Mouse (Mus musculus) adrenal gland, postnatal 4 days (tissue): ENCODE measurements around the gene Pigm. TPM values are rescaled to one million over a fixed set of nuclear protein-coding genes. Genes with fewer than 3 reads are reported as not detected.
A peak's percentile ranks its signal among the peaks of the same experiment; 100 is the strongest.

ENCODE experiments used
- DNase-seq, 2 experiments: peaks; one replicate each; pipeline ENCODE4 v3.0.0; 2021 to 2022; ENCODE audit warnings: low spot score in 2 of 2, mixed read lengths in 2 of 2
- long read RNA-seq, 2 experiments: library from polyadenylated mRNA; stranded (forward); transcript quantifications; one replicate each; pipeline ENCODE4 v2.0.0; 2021
- total RNA-seq, 2 experiments: library from RNA; stranded (reverse); gene quantifications; 2 replicates each; pipeline ENCODE4 v1.2.3; 2021

The Pigm gene
- 10 to 100 TPM; 18.1 to 19.9 TPM for total RNA-seq
- long read RNA-seq, experiment 1, full-length matches to known transcripts: 9 of 9 reads
- long read RNA-seq, experiment 1, partial matches to known transcripts: 0 of 9 reads
- long read RNA-seq, experiment 1, other reads (novel, unspliced or antisense): 0 of 9 reads
- long read RNA-seq, experiment 2, full-length matches to known transcripts: 18 of 18 reads
- long read RNA-seq, experiment 2, partial matches to known transcripts: 0 of 18 reads
- long read RNA-seq, experiment 2, other reads (novel, unspliced or antisense): 0 of 18 reads

GRCm38 (mm10) chr1:172376198-172376667 is at the start of gene Pigm:
Pigm (plus strand) TSS chr1:172376546.
- DNase-seq: peak; percentile 88 to 94

DNA sequence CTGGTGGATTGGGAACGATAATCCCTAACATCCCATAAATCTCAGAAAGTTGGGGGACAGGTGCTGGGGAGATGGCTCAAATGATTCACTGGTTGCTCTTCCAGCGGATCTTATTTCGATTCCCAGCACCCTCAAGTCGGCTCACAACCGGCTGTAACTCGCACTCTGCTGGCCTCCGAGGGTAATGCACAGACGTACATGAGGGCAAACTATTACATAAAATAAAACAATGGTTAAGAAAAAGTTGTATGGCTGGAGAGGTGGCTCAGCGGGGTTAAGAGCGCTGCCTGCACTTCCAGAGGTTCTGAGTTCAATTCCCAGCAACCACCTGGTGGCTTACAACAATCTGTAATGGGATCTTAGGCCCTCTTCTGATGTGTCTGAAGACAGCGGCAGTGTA is 49.7 kb upstream of the Pigm start:
- DNase-seq: no peak

- no peak for DNase-seq
Measured at GRCm38 (mm10) chr1:172327206-172328001, 48.9 kb upstream of the Pigm start.

GRCm38 (mm10) chr1:172328041-172328440 is 48.3 kb upstream of the Pigm start:
- no peak for DNase-seq

DNA sequence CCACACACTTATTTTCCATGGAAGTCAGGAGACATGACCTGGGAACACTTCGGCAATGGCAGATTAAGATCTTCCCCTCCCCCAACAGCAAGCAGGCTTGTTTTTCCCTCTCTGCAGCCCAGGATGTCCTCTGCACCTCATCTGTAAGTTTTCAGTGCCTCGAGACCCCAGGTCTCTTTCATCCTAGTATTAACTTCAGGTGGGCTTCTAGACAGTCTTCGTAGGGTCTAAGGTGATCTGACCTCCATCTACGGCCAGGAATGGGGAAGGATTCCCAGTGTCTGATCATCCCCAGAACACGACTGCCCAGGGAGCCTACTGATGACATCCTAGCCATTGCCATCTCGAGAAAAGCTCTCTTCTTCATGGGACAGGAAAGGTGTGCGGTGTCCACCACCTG is 47.9 kb upstream of the Pigm start:
- no peak for DNase-seq

DNA sequence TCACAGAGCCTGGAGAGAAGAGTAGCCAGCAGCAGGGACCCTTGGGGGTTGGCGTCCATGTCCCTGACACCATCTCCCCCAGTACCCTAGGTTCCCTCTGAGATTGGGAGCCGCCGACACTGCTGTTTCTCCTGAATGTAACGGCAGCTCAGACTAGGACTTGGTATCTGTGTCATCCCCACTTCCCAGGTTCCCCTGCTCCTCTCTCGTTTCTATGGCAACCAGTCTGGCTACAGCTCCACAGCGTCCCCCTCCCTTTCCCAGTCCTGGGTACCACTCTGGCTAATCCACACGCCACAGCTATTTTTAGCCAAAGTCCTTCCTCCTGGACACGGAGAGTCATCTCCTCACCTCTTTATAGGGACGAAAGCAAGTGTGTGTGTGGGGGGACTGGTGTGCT is 47.2 kb upstream of the Pigm start, which contains the start of gene Kcnj9:
Kcnj9 (minus strand) TSS at position 188 of the 400 bp plus-strand sequence.
- no peak for DNase-seq

DNA sequence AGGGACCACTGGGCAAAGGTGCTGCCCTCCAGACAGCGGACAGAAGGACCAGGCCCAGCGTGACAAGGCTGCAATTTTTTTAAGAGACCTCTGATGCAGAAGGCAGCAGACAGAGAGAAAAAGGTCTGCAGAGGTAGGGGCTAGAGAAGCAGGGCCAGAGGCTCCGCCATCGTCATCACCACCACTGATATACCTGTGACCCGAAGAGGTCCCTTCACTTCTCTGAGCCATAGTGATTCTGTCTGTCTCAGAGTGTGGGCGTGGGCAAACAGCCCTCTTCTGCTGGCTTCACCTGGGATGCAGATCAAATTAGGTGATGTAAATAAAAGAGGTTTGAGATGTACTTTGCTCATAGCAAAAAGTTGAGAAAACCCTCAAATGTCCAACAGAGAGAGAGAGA is 46.7 kb upstream of the Pigm start:
- no peak for DNase-seq

DNA sequence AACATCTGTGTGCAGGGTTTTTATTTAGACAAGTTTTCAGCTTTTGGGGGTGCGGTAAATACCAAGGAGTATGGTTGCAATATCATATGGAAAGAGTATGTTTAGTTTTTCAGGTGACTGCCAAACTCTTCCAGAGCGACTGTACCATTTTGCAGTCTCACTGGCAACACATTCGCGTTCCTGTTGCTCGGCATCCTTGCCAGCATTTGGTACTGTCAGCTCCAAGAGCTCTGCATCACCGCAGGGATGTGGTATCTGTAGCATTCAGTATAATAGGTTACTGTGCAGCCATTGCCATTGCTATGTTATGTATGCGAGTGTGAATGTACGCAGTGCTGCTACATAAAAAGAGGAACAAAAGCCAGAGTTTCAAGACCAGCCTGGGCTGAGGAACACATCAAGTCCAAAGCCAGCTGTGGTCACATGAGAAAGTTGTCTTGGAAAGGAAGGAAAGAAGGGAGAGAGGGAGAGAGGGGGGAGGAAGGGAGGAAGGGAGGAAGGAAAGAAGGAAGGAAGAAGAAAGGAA is 44.9 kb upstream of the Pigm start:
- DNase-seq: no peak

DNA sequence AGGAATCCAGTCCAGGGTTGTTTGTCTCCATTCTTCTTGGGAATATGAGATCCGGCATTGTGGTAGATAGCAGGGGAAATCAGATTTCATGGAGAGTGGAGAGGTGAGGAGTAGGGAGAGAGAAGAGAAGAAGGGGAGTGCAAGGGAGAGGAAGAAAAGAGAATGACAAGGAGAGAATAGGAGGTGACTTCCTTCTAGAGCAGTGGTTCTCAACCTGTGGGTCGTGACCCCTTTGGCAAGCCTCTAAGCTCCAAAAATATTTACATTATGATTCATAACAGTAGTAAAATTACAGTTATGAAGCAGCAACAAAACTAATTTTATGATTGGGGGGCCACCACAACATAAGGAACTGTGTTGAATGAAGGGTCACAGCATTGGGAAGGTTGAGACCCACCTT is 43.4 kb upstream of the Pigm start:
- no peak for DNase-seq

GRCm38 (mm10) chr1:172333512-172333911 is 42.8 kb upstream of the Pigm start:
- DNase-seq: no peak

- no peak for DNase-seq
Measured at GRCm38 (mm10) chr1:172335804-172336203, 40.5 kb upstream of the Pigm start.

DNA sequence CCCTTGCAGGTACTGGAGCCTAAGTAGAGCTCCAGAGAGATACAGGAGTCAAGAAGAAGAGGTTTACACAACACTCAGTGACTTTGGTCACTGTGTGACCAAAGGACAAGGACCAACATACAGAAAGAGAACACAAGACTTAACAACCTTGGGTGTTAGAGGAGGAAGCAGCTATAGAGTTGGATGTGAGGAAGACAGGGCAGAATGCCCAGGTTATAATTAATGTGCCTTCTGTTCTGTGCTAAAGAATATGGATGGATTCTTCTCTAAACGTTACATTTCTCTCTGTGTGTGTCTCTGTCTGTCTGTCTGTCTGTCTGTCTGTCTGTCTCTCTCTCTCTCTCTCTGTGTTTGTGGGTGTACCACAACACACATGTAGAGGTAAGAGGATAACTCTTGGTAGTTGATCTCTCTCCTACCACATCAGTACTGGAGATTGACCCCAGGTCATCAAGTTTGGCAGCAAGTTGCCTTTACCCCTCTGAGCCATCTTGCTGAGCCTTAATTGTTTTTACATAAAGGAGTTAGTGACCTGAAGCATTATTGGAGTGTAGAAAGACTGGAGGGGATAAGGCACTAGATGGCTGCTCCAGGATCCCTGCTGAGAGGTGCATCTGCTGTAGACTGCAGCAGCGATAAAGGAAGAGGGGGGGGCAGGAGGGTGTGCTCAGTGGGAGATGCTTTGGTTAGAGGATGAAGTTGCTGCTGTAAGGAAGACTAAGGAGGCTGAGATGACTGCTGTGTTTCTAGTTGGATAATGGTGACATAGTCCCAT is 38.7 kb upstream of the Pigm start:
- DNase-seq: no peak

DNA sequence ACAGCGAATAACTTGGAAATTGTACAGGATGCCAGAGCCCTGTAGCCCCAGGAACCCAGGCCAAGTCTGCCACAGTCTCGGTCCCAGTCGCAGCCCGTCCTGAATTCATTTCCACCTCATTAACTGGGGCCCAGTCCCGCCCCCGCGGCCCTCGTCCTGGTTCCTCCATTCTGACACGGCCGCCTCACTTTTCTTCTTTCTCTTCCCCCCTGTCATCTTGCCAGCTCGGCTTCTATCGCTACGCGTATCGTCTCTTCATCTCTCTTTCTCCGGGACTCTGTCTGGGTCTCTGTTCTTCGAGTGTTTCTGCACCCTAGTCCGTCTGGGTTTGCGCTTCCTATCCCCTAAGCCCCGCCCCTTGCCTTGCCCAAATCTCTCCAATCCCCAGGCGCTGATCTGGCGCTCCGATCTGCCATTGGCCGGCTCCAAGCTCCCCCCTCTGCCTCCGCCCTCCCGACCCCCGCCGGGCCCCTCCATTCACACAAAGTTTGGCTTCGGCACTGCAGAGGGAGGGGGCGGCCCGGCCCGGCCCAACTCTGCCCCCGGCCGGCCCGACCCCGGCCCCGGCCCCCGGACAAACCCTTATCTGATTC is 35.5 kb upstream of the Pigm start, which contains the start of gene Kcnj10:
Kcnj10 (plus strand) TSS at position 482 of the 593 bp plus-strand sequence.
- DNase-seq: peak; percentile 53 to 58

DNA sequence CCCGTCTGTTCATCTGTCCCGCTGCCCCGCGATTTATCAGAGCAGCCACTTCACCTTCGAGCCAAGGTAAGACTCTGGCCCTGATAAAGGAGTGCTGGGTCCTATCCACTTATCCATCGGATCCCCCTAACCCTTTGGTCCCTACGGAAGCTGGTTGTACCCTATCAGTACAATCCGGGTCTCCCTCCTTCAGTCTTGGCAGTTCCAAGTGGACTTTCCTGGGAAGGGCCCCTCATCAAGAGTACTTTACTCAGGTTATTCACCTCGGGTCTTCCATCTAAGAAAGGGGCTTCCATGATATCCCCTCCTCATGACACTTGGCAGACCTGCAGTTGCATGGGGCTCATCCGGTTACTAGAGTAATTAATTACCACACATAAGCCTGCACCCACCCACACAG is 35.0 kb upstream of the Pigm start:
- DNase-seq: no peak

DNA sequence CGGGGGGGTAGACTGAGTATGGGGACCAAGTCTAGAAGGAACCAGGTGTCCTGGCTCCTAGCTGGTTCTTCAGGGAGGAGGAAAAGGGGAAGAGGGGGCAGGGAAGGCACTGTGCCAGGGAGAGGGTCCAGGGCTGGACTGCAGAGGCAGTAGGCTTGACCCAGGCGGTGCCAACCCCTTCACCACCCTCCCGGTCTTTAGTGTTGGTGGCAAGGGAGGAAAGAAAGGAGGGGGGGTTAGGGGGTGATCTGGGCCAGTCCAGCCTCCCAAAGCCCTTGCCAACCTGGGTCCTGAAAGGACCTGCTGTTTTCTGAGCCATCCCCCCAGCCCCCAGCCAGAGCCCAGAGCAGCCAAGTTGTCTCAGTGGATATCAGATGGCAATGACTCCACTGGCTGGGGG is 33.6 kb upstream of the Pigm start:
- DNase-seq: no peak

DNA sequence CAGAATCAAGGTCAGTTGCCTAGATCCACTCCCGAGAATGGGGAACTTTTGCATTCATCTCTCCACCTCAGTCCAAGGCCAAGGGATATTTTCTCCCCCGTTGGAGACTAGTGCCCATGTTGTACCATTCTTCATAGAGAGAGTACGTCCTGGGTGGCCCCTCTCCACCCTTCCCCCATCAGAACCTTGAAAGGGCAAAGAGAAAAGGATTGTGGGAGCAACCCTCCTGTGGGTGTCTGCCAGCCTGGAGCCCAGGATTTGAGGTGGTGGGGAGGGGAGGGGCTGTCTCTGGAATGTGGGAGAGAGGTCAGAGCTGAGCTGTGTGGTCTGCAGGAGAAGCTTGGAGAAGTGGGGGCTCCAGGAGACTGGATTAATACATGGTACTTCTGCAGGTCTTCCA is 32.4 kb upstream of the Pigm start:
- no peak for DNase-seq

DNA sequence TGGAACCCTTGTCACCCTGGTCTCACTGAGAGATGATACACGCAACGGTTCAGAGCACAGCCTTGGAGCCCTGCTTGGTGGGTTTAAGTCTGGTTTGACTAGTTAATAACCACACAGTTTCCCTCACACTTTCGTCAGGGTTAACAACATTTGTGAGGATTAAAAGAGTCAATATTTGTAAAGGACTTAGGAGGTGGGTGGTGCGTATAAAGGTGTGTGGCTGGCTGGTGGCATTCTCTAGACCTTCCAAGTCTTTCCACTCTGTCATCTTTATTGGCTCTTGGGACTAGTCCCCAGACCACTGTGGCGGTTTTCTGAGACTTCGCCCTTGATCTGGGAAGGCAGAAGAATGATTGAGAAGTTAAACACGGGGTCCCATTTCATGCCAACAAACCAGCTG is 31.5 kb upstream of the Pigm start:
- no peak for DNase-seq

DNA sequence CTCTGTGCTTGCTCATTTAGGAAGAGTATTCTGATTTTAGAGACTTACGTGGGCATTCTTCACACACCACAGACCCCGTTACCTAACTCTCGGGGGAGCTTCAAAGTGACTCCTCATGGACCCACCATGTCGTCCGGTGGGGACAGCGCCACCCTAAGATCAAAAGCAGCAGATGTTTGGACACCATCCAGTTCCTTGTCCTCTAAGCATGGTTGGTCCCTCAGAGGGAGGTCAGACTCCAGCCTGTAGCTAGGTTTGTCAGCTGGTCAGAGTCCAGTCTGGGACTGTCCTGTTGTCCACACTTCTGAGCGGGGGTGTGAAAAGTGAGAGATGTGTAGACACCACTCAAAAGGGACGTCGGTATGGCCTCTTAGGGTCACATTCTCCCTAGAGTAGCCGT is 29.6 kb upstream of the Pigm start:
- no peak for DNase-seq

DNA sequence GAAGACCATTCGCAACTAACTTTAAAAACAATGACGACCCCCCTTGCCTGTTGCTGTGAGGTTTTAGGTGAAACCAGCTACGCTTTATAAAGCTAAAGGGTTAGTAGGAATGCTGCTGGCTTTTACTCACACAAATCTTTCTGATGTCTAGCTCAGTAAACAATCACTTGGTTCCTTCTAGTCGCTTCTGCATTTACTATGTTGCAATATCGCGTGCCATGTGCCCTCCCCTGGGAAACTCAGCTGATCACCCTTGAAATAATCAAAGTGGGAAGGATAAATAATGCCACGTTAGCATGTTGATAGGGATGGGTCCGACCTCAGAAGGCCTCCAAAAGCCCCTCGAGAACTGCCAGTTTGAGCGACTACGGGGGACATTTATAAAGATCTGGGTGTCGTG is 29.0 kb upstream of the Pigm start:
- DNase-seq: no peak

GRCm38 (mm10) chr1:172349504-172349903 is 26.8 kb upstream of the Pigm start:
- no peak for DNase-seq
